Mouse (Mus musculus): ENCODE measurements around the gene Gm10097. TPM values are rescaled to one million over a fixed set of nuclear protein-coding genes. Genes with fewer than 3 reads are reported as not detected.

The Gm10097 gene
- polyA plus RNA-seq, 1 experiment from 2014 or later: 0.10 TPM

- no peak overlapping the region for H3K27ac ChIP-seq
- no peak overlapping the region for H3K9ac ChIP-seq
- H3K4me2 ChIP-seq: no peak overlapping the region
- 79% methylated on average over 6 of the region's 6 CpGs for WGBS
- H3K27me3 ChIP-seq: no peaks in the 10 kb centered on the region
- H3K4me1 ChIP-seq: no peaks in the 10 kb centered on the region
- peaks cover 5% of the 10 kb centered on the region; the same call in 1 of the 2 replicates for H3K36me3 ChIP-seq
- no peak for ATAC-seq (ENCODE audit: borderline replicate concordance, extremely low read depth, low FRiP score, low TSS enrichment)
- no peak overlapping the region for H3K4me3 ChIP-seq
- H3K9me3 ChIP-seq: no peaks in the 10 kb centered on the region
Measured at GRCm38 (mm10) chr10:5086329-5086728, 17.3 kb downstream of the Gm10097 start.

- H3K4me3 ChIP-seq: no peak overlapping the region
- WGBS: 84% methylated on average over 7 of the region's 7 CpGs
- H3K4me2 ChIP-seq: no peak overlapping the region
- H3K36me3 ChIP-seq: peaks cover 5% of the 10 kb centered on the region; the same call in 1 of the 2 replicates
- no peaks in the 10 kb centered on the region for H3K27me3 ChIP-seq
- ATAC-seq (ENCODE audit: borderline replicate concordance, extremely low read depth, low FRiP score, low TSS enrichment): no peak
- no peaks in the 10 kb centered on the region for H3K9me3 ChIP-seq
- no peaks in the 10 kb centered on the region for H3K4me1 ChIP-seq
- no peak overlapping the region for H3K9ac ChIP-seq
- no peak overlapping the region for H3K27ac ChIP-seq
Measured at GRCm38 (mm10) chr10:5087336-5087735, 18.3 kb downstream of the Gm10097 start.

- Histone ChIP-seq H3K27me3 (no peaks in the 10 kb centered on the region), H3K4me2 (no peak overlapping the region), H3K27ac (no peak overlapping the region), H3K9ac (no peak overlapping the region), H3K4me3 (no peak overlapping the region), H3K9me3 (no peaks in the 10 kb centered on the region), H3K4me1 (no peaks in the 10 kb centered on the region), H3K36me3 (no peaks in the 10 kb centered on the region)
- ATAC-seq (ENCODE audit: borderline replicate concordance, extremely low read depth, low FRiP score, low TSS enrichment): no peak
- WGBS: 78% methylated on average over 4 of the region's 4 CpGs
Measured at GRCm38 (mm10) chr10:5089133-5089532, 20.1 kb downstream of the Gm10097 start.

GRCm38 (mm10) chr10:5096996-5097753, 28.2 kb downstream of the Gm10097 start:
- Histone ChIP-seq H3K27me3 (no peaks in the 10 kb centered on the region), H3K4me2 (no peak overlapping the region), H3K27ac (no peak overlapping the region), H3K36me3 (no peaks in the 10 kb centered on the region), H3K9me3 (no peaks in the 10 kb centered on the region), H3K9ac (no peak overlapping the region), H3K4me1 (no peaks in the 10 kb centered on the region), H3K4me3 (no peak overlapping the region)
- ATAC-seq (ENCODE audit: borderline replicate concordance, extremely low read depth, low FRiP score, low TSS enrichment): no peak
- 77% methylated on average over 10 of the region's 10 CpGs for WGBS

- WGBS: 68% methylated on average over 2 of the region's 2 CpGs
- Histone ChIP-seq H3K9ac (no peak overlapping the region), H3K4me1 (no peaks in the 10 kb centered on the region), H3K4me2 (no peak overlapping the region), H3K27ac (no peak overlapping the region), H3K27me3 (no peaks in the 10 kb centered on the region), H3K9me3 (no peaks in the 10 kb centered on the region), H3K4me3 (no peak overlapping the region), H3K36me3 (no peaks in the 10 kb centered on the region)
- ATAC-seq (ENCODE audit: borderline replicate concordance, extremely low read depth, low FRiP score, low TSS enrichment): no peak
Measured at GRCm38 (mm10) chr10:5097754-5098137, 28.8 kb downstream of the Gm10097 start.

GRCm38 (mm10) chr10:5110773-5111172, 41.8 kb downstream of the Gm10097 start:
- H3K36me3 ChIP-seq: 0 out of 2 replicates have a peak, but pooled peaks cover 10% of the 10 kb centered on the region
- H3K4me3 ChIP-seq: no peak overlapping the region
- no peaks in the 10 kb centered on the region for H3K27me3 ChIP-seq
- no peaks in the 10 kb centered on the region for H3K4me1 ChIP-seq
- ATAC-seq (ENCODE audit: borderline replicate concordance, extremely low read depth, low FRiP score, low TSS enrichment): no peak
- WGBS: 88% methylated on average over 5 of the region's 5 CpGs
- H3K9me3 ChIP-seq: no peaks in the 10 kb centered on the region
- no peak overlapping the region for H3K4me2 ChIP-seq
- H3K27ac ChIP-seq: no peak overlapping the region
- H3K9ac ChIP-seq: no peak overlapping the region

- WGBS: 84% methylated on average over 5 of the region's 5 CpGs
- Histone ChIP-seq H3K9ac (no peak overlapping the region), H3K4me3 (no peak overlapping the region), H3K9me3 (no peaks in the 10 kb centered on the region), H3K27me3 (peaks cover 4% of the 10 kb centered on the region; the same call in 1 of the 2 replicates), H3K4me1 (no peaks in the 10 kb centered on the region), H3K27ac (no peak overlapping the region), H3K4me2 (no peak overlapping the region), H3K36me3 (no peaks in the 10 kb centered on the region)
- no peak for ATAC-seq (ENCODE audit: borderline replicate concordance, extremely low read depth, low FRiP score, low TSS enrichment)
Measured at GRCm38 (mm10) chr10:5116155-5116554, 47.2 kb downstream of the Gm10097 start.

- no peak for ATAC-seq (ENCODE audit: borderline replicate concordance, extremely low read depth, low FRiP score, low TSS enrichment)
- Histone ChIP-seq H3K36me3 (no peaks in the 10 kb centered on the region), H3K9me3 (no peaks in the 10 kb centered on the region), H3K27ac (no peak overlapping the region), H3K9ac (no peak overlapping the region), H3K27me3 (peaks cover 4% of the 10 kb centered on the region; the same call in 1 of the 2 replicates), H3K4me3 (no peak overlapping the region), H3K4me2 (no peak overlapping the region), H3K4me1 (no peaks in the 10 kb centered on the region)
- 53% methylated on average over 6 of the region's 6 CpGs for WGBS
Measured at GRCm38 (mm10) chr10:5116720-5117119, 47.7 kb downstream of the Gm10097 start.
